Mouse (Mus musculus) bone marrow, adult 2 months (tissue): Measurements from ENCODE around the gene Luc7l2.

Experiments
- CTCF ChIP-seq: fragments of 200-500 bp; IDR thresholded peaks from 2 replicates; pipeline ENCODE4 v1.5.1; 2011; ENCODE audit warnings: low read length, control low read depth; ENCODE audit not compliant: control insufficient read depth, insufficient read depth
- POLR2A ChIP-seq: fragments of 200-500 bp; IDR thresholded peaks from 2 replicates; pipeline ENCODE4 v1.6.1; 2011; ENCODE audit warnings: low read depth, mild to moderate bottlenecking, control low read depth, low read length, borderline replicate concordance; ENCODE audit not compliant: control insufficient read depth

DNA sequence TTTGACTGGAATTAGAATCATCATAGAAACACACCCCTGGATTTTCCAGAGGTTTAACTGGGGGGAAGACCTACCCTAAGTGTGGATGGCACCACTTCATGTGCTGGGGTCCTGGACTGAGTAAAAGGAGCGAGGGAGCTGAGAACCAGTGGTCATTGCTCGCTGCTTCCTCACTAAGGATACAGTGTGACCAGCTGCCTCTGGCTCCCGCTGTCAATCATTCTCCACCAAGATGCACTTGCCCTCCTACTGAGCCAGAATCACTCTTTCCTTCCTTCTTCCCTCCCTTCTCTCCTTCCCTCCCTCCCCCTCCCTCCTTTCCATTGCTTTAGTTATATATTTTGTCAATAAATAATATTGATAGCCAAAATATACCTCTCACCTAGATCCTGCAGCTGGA lies 91.9 kb downstream of the Luc7l2 start:
- TF ChIP-seq CTCF (no peak), POLR2A (no peak)
